Mouse (Mus musculus) layer of hippocampus, adult 8-10 months (tissue): ENCODE data around the gene Cast. TPM values are rescaled to one million over a fixed set of nuclear protein-coding genes. Genes with fewer than 3 reads are reported as not detected.

Source experiments
- DNase-seq, 2 experiments: peaks; one replicate each; pipeline ENCODE4 v3.0.0; 2022; ENCODE audit warnings: low spot score in 2 of 2
- total RNA-seq, 4 experiments: library from RNA; stranded (reverse); gene quantifications; 2 replicates each; pipeline ENCODE4 v1.2.4; 2022

Cast gene
- total RNA-seq, 4 experiments from 2014 or later: 8.1 to 14.4 (median 10.1) TPM

GRCm38 (mm10) chr13:74695497-74696193 lies 113.0 kb downstream of the Cast start:
- DNase-seq: no peak

Other genes starting within 250 kb of the Cast start
- gene Erap1, start 169.2 kb downstream of the Cast start, total RNA-seq: 10 to 100 TPM; 14.1 to 19.7 (median 17.3) TPM